Mouse (Mus musculus) ES-CJ7 (cell line): ENCODE measurements around the gene Wdr91.
A peak's percentile ranks its signal among the peaks of the same experiment; 100 is the strongest.

Source experiments
- DNase-seq: peaks from one replicate; pipeline ENCODE4 v3.0.0; 2011; ENCODE audit warnings: low read depth, low spot score

Wdr91 gene

DNA sequence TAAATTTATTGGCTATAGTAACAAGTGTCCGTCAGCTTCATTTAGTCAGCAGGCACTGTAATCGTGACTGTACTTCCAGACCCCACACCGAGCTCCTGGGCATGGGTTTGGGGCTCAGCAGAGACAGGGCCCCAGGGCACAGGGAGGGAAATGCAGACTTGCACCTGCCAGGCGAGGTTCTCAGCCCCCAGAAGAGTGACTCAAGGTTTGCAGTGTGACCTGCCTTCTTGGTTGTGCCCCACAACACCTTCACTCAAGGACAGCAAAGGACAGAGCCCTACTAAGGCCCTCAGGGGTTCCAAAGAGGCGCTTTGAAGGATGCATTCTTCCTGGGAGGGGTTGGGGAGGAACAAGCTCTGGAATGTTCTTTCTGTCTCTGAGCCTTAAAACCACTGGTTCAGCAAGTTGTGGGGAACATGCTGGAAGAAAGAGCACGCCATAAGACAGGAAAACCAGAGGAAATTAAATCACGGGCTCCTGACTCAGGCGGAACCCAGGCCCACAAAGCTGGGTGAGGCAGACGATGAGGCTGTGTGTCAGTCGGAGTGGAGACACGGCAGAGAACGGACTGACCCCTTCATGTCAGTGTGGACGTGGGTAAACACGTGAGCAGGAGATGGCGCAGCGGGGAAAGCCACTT lies 31.5 kb downstream of the Wdr91 start:
- no peak for DNase-seq

- DNase-seq, result peak; percentile 87
Observed at GRCm38 (mm10) chr6:34877509-34878321, 33.0 kb downstream of the Wdr91 start, which contains the start of gene Cyren. Gene Cyren, minus strand, starts transcription at chr6:34878060.

DNA sequence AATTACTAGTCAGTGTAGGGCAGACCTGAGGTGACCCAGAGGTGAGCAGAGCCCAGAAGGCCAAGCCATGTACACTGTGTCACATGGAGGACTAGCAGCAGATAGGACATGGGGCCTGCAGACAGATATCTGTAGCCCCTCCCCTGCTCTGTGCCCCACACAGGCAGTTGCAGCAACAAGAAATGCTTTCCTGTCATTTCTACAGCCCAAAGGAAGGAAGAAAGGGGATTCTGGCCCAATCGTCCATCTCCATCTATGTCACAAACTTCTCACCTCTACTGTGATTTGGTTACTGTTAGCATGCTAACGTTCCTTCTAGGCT lies 33.9 kb downstream of the Wdr91 start:
- DNase-seq, result no peak

GRCm38 (mm10) chr6:34875966-34876834 lies 34.5 kb downstream of the Wdr91 start:
- DNase-seq, result no peak

- no peak for DNase-seq
Observed at GRCm38 (mm10) chr6:34875268-34875761, 35.4 kb downstream of the Wdr91 start.

GRCm38 (mm10) chr6:34874101-34874921 lies 36.4 kb downstream of the Wdr91 start:
- no peak for DNase-seq

GRCm38 (mm10) chr6:34872871-34873270 lies 37.8 kb downstream of the Wdr91 start:
- DNase-seq, result no peak

GRCm38 (mm10) chr6:34871929-34872328 lies 38.7 kb downstream of the Wdr91 start:
- DNase-seq, result no peak

GRCm38 (mm10) chr6:34870724-34871123 lies 40.0 kb downstream of the Wdr91 start:
- no peak for DNase-seq

- no peak for DNase-seq
Observed at GRCm38 (mm10) chr6:34870136-34870535, 40.5 kb downstream of the Wdr91 start.

- no peak for DNase-seq
Observed at GRCm38 (mm10) chr6:34869225-34869915, 41.3 kb downstream of the Wdr91 start.

DNA sequence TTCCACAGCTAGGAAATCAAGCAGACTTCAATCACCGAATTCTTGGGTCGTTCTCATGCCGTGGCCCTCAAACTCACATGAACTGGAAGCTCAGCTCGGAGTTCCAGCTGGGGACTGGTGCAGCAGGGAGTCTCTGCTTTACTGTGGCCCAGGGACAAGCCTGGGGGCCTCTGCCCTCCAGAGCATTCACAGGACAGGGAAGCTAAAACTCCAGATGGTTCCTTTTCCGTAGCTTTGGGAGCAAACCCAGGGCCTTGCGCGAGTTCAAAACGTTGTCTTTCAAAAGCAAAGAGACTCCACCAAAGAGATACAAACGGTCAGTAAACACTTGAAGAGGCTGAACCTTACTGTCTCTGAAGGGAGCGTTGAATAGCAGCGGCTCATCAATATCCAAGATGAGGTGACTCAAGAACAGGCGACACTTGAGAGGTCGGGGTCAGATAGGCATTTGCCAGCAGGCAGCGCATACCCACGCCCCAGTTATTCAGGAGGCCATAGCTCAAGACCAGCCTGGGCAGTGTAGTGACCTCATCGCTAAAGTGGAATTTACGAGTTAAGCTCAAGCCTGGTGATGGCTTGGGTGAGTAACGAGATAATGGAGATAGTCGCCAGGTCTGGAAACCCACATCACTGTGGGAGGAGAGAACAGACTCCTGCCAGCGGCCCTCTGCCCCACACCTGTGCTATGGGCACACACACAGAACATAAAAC lies 42.0 kb downstream of the Wdr91 start:
- no peak for DNase-seq

GRCm38 (mm10) chr6:34867995-34868350 lies 42.7 kb downstream of the Wdr91 start:
- no peak for DNase-seq

- no peak for DNase-seq
Observed at GRCm38 (mm10) chr6:34867301-34867994, 43.2 kb downstream of the Wdr91 start.

DNA sequence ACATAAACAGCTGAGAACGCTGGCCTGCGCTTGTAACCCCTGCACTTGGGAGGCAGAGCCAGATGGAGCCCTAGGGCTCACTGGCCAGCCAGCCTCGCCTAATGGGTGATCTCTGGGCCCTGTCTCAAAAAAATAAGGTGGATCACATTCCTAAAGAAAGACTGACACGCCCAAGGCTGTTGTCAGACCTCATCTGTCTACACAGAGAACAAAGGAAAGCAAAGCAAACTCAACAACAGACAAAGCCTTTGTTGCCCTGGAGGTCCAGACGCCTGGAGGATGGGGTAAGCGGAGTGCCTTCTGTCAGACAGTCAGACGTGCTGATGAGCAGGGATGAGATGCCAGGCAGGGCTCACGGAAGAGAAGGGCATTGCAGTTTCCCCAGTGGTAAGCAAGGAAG lies 43.9 kb downstream of the Wdr91 start:
- DNase-seq, result peak; percentile 70

- DNase-seq, result no peak
Observed at GRCm38 (mm10) chr6:34865711-34866593, 44.7 kb downstream of the Wdr91 start.

- no peak for DNase-seq
Observed at GRCm38 (mm10) chr6:34865213-34865612, 45.5 kb downstream of the Wdr91 start.

DNA sequence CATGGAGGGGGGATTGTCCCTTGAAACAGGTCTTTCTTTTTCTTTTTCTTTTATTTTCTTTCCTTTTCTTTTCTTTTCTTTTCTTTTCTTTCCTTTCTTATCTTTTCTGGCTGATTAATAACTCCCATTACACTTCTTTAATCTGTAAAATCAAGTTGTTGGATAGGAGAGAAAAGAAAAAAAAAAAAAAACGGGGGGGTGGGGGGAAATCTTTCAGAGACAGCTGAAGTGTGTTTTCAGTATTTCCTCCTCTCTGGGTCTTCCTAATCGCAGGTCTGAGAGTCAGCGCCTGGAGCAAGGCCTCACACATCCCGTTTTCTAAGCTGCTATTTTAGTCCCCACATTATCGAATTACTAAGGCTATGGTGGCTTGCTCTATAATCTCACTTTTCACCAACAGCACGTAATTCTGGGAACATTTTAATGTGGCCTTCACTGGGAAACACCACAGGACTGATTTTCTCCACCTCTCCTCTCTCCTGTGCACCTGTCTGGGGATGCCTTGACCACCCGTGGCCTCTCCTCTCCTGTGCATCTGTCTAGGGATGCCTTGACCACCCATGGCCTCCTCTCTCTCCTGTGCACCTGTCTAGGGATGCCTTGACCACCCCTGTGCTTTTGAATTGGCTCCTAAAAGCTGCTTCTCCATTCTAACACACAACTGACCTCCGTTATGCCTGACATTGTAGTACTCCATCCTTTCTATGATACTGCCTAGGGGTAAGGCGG lies 46.7 kb downstream of the Wdr91 start:
- no peak for DNase-seq
